Mouse (Mus musculus) testis, adult 2 months (tissue): Measurements from ENCODE around the gene 4933407L21Rik.

Source experiments
- CTCF ChIP-seq: fragments of 200-500 bp; IDR thresholded peaks from 2 replicates; pipeline ENCODE4 v1.5.1; 2012; ENCODE audit warnings: low read depth, mild to moderate bottlenecking, inconsistent platforms, low read length, moderate library complexity; ENCODE audit not compliant: control insufficient read depth, insufficient read depth, insufficient replicate concordance
- POLR2A ChIP-seq: fragments of 200-500 bp; IDR thresholded peaks from 2 replicates; pipeline ENCODE4 v1.6.1; 2012; ENCODE audit warnings: low read depth, mild to moderate bottlenecking, inconsistent platforms, low read length, moderate library complexity; ENCODE audit not compliant: control insufficient read depth

DNA sequence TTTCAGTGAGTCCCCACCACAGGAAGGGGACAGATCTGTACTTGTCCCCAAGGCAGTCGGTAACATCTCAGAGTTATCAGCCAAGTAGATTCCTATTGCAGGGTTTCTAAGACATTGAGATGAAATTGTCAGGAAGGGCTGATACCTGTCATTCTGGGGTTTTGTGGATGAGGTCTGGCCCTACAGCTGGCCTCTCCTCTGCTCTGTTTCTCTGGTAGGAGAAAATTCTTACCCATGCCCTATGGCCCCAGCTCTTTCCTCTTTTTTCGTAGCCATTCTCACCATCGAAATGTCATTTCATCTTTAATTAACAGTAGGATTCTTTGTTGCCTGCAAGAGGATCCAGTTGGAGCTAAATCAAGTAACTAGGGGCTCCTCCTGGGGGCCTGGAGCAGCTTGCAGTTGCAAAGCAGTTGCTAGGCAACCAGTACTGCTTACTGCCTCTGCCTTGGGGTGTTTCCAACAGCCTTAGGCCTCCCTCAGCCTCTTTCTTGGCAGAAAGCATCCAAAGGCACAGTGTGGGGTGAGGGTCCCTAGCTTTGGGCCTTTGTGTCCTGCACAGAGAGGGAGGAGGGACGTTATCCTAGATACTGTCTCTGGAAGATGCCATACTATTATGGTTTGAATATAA, at the start of gene 4933407L21Rik:
- no peak for TF ChIP-seq POLR2A
- TF ChIP-seq CTCF, result no peak
